Mouse (Mus musculus): ENCODE data around the gene Unc45b.
A peak's percentile ranks its signal among the peaks of the same experiment; 100 is the strongest.
"Not testable (repeated sequence)": the region's sequence is repeated elsewhere in the genome, so short reads cannot be mapped to it uniquely, and the experiment has no call there.

Unc45b gene

DNA sequence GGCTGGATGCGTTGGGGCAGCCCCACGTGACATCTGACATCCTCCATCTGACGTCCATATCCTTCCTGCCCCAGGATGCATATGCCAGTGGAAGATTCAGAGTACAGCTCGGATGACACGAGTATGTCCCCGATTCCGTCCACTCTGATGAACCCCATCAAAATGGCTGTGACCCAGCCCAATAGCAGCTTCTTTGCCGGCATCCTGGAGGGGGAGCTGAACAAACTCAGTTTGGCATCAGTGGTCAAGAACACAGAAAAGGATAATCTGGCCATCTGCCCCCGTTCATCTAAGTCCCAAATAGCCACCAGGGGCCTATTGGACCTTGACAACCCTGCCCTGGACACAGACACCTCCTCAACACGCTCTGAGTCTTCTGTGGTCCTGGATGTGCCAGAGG lies 12.9 kb upstream of the Unc45b start:
- DNase-seq (ENCODE audit: low spot score in 2 of 2), result no peak

DNA sequence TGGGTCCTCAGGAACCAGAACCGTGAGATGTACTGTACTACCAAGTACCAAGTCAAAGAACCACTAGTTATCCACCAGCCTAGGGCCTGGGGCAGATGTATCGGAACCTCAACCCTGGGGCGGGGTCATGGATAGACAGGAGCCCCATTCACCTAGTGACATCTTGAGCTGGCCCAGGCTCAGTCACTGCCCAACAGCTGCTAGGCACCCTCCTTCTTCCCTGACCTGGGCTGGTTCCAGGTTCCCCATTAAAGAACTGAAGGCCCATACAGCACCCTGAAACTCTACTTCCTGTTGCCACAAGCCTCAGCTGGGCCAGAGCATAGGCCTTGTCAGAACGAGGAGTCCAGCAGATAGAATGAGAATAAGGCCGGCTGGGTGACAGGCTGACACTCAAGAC lies 10.6 kb upstream of the Unc45b start:
- DNase-seq (ENCODE audit: low spot score in 2 of 2), result no peak

DNA sequence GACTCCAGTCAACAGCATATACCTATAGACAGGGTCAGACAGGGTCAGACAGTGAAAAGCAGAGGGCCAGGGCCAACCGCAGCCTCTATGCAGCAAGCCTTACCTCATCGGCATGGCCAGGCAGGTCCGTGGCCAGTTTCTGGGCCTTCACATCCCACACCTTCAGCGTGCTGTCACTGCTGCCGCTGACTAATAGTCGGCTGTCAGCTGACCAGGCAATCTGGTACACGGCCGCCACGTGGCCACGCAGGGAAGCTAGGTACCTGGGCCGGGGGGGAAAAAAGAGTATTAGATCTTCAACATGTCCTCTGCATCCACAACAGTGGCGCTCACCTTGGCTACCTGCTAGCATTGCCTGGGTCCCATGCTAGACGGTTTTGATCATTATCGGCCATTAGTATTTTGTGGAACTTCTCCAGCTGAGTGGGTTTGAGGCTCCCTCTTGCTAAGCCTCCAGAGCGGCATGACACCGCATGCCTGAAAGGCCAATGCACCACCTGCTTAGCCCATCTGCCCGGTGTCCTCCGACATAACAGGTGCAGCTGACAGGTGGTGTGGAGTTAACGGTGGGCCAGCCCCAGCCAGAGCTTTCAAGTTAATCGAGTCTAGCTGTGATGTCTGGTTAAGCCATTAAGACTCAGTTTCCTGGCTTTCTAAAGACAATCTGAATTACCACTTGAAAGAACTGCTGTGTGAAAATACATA lies 8.6 kb upstream of the Unc45b start:
- DNase-seq (ENCODE audit: low spot score in 2 of 2), result no peak

DNA sequence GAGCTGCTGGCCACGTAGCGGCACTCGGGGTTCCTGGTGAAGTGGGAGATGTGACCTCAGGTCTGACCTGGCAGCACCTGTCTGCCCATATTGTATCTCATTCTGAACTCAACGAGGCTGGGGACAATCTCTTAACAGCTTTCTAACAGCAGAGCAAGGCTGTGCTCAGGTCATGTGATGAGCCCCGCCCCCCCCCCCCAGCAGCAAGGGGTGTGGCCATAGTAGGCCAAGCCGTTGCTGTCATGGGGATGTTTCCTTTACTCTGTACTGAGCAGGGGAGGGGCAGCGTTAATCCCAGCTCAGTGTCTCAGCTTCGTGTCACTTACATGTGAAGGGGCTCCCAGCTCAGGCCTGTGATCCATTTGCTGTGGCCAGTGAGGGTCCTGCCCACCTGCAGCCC lies 5.4 kb upstream of the Unc45b start:
- DNase-seq (ENCODE audit: low spot score in 2 of 2), result no peak

DNA sequence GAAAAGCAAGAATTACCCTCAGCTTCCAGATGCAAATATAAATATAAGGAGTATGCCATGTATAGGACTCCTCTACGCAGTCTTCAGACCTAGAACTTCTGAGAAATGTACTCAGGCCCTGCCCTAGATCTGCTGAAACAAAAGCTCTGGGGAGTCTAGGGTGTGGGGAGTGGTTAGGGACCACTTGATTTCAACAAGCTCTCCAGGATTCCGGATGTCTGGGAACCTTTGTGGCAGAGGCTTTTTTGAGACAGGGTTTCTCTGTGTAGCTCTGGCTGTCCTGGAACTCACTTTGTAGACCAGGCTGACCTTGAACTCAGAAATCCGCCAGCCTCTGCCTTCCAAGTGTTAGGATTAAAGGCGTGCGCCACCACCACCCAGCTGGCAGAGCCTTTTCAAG lies 4.5 kb upstream of the Unc45b start:
- DNase-seq (ENCODE audit: low spot score in 2 of 2), result no peak

DNA sequence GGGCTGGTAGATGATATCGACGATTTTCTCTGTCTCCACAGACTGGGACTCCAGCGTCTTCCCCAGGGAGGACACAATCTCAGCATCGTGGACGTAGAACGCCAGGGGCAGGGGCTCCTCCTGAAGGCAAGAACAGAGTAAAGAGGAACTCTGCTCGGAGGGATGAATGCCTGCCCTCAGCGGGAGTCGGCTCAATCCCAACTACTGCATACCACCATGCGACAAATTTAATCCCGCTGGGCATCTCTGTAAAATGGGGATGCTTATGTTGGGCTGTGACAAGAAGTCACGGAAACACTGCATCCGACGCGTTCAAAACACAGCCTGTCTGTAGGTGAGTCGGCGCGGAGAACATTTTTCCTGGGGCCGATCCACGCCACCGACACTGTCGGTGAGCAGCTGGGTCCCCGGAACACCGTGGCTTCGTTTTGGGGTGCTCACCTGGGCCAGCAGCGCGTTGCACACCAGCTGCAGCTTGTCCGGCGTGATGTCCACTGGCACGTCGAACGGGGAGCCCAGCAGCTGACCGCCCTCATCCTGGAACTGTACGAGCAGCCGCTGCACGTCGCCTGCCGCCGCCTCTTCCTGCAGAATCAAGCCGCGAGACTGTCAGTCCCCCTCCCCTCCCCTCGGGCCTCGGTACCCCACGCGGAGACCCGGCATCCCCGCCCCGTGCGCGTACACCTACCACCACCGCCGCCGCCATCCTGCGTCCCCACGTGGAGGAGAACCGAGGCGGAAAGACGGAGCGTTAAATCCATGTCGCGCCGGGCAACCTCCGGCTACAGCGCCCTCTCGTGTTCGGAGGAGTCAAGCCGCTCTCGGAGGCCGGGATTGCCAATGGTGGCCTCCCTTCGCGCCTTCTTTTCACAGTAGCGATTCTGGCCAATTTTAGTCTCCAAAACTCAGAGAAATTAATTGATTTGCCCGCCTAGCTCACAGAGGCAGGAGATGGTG lies 2.4 kb upstream of the Unc45b start, which contains the start of gene Nle1:
Nle1 (minus strand) TSS at position 761 of the 957 bp plus-strand sequence.
- peak; percentile 91 to 98 for DNase-seq (ENCODE audit: low spot score in 2 of 2)

DNA sequence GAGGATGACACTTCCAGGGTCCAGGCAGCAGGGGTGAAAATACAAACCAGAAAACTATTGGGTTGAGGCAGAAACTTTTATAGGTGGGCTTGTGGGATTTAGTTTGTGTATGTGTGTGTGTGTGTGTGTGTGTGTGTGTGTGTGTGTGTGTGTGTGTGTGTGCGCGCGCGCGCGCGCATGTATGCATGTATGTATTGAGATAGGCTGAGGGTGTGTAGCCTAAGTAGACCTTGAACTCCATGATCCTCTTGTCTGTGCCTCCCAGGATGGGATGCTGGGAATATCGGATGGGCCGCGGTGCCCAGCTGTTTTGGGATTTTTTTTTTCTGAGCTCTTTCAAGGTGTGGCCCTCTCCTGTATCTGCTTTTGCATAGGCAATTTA lies 1.8 kb upstream of the Unc45b start:
- no peak for DNase-seq (ENCODE audit: low spot score in 2 of 2)

DNA sequence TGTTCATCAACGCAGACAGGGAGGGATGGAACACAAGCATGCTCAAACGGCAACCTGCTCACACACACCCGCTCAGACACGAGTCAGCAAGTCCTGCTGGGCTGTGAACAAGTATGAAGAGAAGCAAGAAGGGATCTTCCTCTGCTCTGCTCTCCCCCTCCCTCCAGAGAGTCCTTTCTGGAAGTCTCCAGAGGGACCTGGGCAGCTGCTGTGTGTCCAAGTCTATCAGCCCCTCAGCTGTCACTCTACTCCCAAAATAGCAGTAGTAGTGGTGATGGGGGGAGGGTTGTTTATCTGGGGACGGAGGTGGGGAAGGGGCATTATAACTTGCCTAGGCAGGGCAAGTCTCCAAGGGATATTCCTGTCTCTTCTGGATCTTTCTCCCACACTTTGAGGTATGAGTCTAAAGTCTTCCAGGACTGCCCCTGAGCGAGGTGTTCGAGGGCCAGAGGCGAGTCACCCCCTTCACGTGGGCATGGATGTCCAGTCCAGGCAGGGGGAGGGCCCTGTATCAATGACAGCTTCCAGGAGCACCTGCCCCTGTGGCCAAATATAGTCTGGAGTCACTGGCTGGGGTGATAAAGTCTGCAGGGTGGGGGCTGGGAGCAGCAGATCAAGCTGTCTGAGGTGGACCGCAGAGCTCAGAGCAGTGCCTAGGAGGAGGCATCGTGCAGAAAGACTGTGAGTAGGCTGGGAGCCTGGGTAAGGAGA lies 484 bp downstream of the Unc45b start:
- DNase-seq (ENCODE audit: low spot score in 2 of 2), result no peak

DNA sequence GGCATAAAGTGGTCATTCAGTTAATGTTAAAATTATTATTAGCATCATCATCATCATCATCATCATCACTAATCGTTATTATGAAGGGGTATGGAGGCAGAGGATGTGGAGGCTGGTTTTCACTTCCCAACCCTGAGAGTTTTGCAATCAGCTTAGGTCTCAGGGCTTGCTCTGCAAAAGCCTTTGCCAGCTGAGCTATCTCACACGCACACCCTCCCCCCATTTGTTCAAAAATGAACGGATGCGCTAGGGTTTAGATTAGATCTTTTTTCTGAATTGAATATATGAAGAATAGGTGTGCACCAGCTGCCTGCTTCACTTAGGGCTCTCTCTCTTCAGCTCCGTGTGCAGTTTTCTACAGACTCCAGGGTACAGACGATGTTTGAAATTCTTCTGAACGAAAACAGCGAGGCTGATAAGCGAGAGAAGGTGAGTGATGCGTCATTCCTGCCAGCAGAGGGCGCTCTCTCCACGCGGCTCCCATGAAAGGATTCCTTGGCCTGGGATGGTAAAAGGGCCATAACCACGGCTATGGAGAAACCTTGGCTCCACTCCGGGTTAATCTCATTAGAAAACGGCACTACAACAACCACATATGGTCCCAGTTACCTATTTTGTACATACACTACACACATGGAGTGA lies 4.5 kb downstream of the Unc45b start:
- DNase-seq (ENCODE audit: low spot score in 2 of 2), result peak; percentile 36 to 80

DNA sequence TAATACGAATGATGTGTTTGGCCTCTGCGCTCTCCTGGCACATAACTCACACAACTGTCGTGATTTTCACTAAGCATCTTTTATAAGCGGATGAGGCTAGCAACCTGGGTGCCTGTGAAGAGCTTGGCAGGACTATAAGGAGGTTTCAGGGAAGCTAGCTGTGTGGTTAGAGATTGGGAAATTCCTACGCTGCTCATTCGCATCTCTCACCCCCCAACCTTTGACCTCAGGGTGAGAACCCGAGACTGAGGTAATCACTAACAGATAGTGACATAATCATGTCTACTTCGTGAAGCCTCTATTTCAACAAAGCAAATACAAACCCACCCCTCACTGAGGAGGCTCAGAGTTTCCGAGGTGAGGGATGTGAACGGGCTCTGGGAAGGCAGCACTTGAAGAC lies 10.4 kb downstream of the Unc45b start:
- no peak for DNase-seq (ENCODE audit: low spot score in 2 of 2)

DNA sequence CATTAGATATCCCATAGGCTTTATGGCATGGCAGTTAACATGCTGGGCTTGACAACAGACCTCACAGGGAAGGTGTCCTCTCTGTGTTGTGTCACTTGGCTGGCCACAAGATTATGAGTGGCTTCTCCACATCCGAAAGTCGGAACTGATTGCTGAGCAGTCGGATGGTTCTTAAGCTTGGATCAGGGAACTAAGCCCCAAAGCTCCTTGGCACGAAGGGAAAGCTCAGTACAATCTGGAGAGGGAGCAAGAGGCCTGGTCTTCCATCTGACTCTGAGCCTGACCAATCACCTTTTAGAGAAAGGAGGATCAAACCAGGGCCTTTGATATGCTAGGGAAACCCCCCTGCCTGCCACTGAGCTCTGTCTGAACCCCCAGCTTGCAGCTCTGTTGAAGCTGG lies 11.3 kb downstream of the Unc45b start:
- no peak for DNase-seq (ENCODE audit: low spot score in 2 of 2)

DNA sequence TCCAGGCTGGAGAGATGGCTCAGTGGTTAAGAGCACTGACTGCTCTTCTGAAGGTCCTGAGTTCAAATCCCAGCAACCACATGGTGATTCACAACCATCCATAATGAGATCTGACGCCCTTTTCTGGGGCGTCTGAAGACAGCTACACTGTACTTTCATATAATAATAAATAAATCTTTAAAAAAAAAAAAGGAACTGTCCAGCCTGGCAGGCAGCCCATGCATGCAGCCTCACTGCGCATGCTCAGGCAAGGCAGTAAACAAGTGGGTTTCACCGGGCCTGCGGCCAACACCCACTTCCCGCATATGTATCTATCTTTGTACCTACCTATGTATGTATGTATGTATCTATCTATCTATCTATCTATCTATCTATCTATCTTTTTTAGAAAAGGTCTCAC lies 13.6 kb downstream of the Unc45b start:
- not testable (repeated sequence) for DNase-seq (ENCODE audit: low spot score in 2 of 2)

DNA sequence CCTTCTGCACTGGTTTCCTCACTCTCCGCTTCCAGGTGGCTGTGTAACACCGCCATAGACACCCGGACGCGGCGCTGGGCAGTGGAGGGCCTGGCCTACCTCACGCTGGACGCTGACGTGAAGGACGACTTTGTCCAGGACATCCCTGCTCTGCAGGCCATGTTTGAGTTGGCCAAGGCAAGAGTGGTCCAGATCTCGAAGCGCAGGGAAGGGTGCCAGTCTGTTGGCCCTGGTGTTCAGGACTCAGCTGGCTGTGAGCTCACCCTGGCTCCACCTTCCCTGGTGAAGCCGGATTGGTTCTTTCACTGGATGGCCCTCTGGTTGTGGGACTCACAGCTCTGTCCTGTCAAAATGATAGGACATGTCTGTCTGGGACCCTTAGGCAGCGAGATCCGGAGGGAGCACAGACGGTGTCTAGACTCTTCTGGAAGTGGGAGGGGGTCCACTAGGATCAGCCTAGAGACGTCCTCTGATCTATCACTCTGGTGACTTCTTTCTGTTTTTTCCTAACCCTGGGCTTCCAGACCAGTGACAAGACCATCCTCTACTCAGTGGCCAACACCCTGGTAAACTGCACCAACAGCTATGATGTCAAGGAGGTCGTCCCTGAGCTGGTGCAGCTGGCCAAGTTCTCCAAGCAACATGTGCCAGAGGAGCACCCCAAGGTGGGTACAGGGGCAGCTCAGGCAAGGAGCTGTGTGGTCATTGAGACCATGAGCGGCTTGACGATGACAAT lies 18.7 kb downstream of the Unc45b start:
- DNase-seq (ENCODE audit: low spot score in 2 of 2), result no peak

DNA sequence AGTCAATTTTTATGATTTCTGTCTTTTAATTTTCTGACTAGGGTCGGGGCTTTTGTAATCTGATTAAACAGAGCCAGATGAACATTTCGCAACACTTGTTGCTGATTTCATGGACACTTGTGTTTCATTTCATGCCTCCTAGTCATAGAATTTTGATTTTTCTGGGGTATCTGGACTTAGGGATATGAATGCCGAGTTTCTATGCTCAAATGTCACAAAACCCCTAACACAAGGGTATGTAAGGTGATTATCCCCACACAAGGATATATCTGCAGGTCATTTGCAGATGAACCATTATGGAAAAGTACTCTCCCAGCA lies 19.2 kb downstream of the Unc45b start:
- DNase-seq (ENCODE audit: low spot score in 2 of 2), result no peak

DNA sequence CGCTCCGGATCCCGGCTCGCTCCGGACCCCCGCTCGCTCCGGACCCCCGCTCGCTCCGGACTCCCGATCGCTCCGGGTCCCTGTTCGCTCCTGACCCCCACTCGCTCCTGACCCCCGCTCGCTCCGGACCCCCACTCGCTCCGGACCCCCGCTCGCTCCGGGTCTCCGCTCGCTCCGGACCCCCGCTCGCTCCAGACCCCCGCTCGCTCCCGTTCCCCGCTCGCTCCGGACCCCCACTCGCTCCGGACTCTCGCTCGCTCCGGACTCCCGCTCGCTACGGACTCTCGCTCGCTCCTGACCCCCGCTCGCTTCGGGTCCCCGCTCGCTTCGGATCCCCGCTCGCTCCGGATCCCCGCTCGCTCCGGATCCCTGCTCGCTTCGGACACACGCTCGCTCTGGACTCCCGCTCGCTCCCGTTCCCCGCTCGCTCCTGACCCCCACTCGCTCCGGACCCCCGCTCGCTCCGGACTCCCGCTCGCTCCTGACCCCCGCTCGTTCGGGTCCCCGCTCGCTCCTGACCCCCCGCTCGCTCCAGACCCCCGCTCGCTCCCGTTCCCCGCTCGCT lies 20.1 kb downstream of the Unc45b start:
- not testable (repeated sequence) for DNase-seq (ENCODE audit: low spot score in 2 of 2)

DNA sequence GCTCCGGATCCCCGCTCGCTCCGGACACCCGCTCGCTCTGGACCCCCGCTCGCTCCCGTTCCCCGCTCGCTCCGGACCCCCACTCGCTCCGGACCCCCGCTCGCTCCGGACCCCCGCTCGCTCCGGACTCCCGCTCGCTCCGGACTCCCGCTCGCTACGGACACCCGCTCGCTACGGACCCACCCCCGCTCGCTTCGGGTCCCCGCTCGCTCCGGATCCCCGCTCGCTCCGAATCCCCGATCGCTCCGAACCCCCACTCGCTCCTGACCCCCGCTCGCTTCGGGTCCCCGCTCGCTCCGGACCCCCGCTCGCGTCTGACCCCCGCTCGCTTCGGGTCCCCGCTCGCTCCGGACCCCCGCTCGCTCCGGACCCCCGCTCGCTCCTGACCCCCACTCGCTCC lies 20.8 kb downstream of the Unc45b start:
- not testable (repeated sequence) for DNase-seq (ENCODE audit: low spot score in 2 of 2)

DNA sequence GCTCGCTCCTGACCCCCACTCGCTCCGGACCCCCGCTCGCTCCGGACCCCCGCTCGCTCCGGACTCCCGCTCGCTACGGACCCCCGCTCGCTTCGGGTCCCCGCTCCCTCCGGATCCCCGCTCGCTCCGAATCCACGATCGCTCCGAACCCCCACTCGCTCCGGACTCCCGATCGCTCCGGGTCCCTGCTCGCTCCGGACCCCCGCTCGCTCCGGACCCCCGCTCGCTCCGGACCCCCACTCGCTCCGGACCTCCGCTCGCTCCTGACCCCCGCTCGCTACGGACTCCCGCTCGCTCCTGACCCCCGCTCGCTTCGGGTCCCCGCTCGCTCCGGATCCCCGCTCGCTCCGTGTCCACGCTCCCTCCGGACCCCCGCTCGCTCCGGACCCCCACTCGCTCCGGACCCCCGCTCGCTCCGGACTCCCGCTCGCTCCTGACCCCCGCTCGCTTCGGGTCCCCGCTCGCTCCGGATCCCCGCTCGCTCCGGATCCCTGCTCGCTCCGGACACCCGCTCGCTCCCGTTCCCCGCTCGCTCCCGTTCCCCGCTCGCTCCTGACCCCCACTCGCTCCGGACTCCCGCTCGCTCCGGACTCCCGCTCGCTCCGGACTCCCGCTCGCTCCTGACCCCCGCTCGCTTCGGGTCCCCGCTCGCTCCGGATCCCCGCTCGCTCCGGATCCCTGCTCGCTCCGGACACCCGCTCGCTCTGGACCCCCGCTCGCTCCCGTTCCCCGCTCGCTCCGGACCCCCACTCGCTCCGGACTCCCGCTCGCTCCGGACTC lies 21.5 kb downstream of the Unc45b start:
- DNase-seq (ENCODE audit: low spot score in 2 of 2), result not testable (repeated sequence)

DNA sequence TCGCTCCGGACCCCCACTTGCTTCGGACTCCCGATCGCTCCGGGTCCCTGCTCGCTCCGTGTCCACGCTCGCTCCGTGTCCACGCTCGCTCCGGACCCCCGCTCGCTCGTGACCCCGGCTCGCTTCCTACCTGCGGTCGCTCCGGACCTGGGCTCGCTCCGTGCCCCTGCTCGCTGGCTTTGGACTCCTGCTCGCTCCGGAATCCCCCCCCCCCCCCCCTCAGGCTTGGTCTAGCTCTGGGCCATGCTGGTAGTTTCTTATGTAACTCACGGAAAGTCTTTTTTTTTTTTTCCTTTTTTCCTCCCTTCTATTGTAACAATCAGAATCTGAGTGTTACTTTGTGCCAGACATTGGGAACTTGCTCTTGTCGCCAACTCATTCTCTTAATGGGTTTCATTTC lies 22.8 kb downstream of the Unc45b start:
- DNase-seq (ENCODE audit: low spot score in 2 of 2), result no peak

DNA sequence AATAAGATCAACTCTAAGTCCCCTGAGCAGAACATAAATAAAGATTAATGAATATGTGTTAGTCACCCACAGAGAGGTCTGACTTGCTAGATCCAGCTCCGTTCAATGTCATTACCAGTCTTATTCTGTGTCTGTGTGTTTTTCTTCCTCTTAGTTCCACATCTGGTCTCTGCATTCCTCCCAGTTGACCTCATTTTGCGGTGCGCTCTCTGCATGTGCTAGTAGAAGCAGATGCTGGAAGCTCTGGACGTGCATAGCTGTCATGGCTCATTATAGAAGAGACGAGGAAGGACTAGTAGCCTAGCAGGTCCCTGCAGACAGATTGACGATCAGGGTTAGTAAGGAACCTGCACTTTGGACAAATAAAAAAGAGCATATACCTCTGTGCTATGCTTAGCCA lies 33.0 kb downstream of the Unc45b start:
- DNase-seq (ENCODE audit: low spot score in 2 of 2), result peak; percentile 34 to 37

DNA sequence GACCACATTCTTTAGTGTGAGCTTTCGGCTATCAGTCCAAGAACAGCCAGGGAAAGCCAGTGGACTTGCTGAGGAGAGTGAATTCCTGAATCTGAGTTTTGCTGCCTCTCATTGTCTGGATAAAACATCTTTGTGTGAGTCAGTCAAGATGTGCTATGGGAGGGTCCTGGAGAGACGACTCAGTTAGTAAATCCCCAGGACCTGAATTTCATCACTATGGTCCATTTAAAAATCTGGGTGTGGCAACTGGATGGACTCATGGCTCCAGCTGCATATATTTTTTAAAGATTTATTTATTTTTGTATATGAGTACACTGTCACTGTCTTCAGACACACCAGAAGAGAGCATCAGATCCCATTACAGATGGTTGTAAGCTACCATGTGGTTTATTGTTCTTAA lies 35.3 kb downstream of the Unc45b start:
- no peak for DNase-seq (ENCODE audit: low spot score in 2 of 2)
